Mouse (Mus musculus): ENCODE measurements around the gene Epx. TPM values are rescaled to one million over a fixed set of nuclear protein-coding genes. Genes with fewer than 3 reads are reported as not detected.

Gene Epx
- polyA plus RNA-seq, 2 experiments: 0.65 to 3.8 TPM

GRCm38 (mm10) chr11:87847884-87848283 lies 27.5 kb downstream of the Epx start:
- Histone ChIP-seq H3K4me3 (ENCODE audit: insufficient read depth in 1 of 2, low read depth in 2 of 2, low read length in 2 of 2) (no peak overlapping the region), H3K4me1 (replicated peaks; ENCODE audit: control insufficient read depth in 2 of 2, insufficient read depth in 2 of 2, low read length in 1 of 2) (0 out of 4 replicates have a peak, but pooled peaks cover 0 to 2% of the 10 kb centered on the region in 2 experiments), H3K9me3 (ENCODE audit: control insufficient read depth, low read length) (no peaks in the 10 kb centered on the region), H3K27me3 (ENCODE audit: control insufficient read depth, insufficient read depth, low read length) (no peaks in the 10 kb centered on the region), H3K36me3 (replicated peaks; ENCODE audit: control insufficient read depth, insufficient read depth, low read depth) (no peaks in the 10 kb centered on the region), H3K27ac (no peak overlapping the region), H3K9ac (replicated peaks) (no peak overlapping the region), H3K4me2 (ENCODE audit: low read depth) (no peak overlapping the region)
- no peak for TF ChIP-seq EP300 (IDR thresholded peaks at IDR 0.05; ENCODE audit: low read depth)
- TF ChIP-seq CTCF (IDR thresholded peaks at IDR 0.05; ENCODE audit: low read depth): no peak
- WGBS (ENCODE audit: insufficient replicate concordance): 57% methylated on average over 6 of the region's 6 CpGs
- no peak for ATAC-seq (ENCODE audit: insufficient read depth)
- no peak for DNase-seq (ENCODE audit: low read depth in 3 of 3, low spot score in 3 of 3)

GRCm38 (mm10) chr11:87846968-87847600 lies 28.3 kb downstream of the Epx start:
- TF ChIP-seq CTCF (IDR thresholded peaks at IDR 0.05; ENCODE audit: low read depth) (no peak), EP300 (IDR thresholded peaks at IDR 0.05; ENCODE audit: low read depth) (no peak)
- H3K36me3 ChIP-seq (replicated peaks; ENCODE audit: control insufficient read depth, insufficient read depth, low read depth): no peaks in the 10 kb centered on the region
- no peak overlapping the region for H3K4me2 ChIP-seq (ENCODE audit: low read depth)

GRCm38 (mm10) chr11:87841436-87841835 lies 33.9 kb downstream of the Epx start:
- no peak overlapping the region for H3K4me3 ChIP-seq (ENCODE audit: insufficient read depth in 1 of 2, low read depth in 2 of 2, low read length in 2 of 2)
- H3K4me1 ChIP-seq (replicated peaks; ENCODE audit: control insufficient read depth in 2 of 2, insufficient read depth in 2 of 2, low read length in 1 of 2): no peaks in the 10 kb centered on the region
- DNase-seq (ENCODE audit: low read depth in 3 of 3, low spot score in 3 of 3) (no peak), ATAC-seq (ENCODE audit: insufficient read depth) (no peak)
- no peaks in the 10 kb centered on the region for H3K36me3 ChIP-seq (replicated peaks; ENCODE audit: control insufficient read depth, insufficient read depth, low read depth)
- H3K9ac ChIP-seq (replicated peaks): no peak overlapping the region
- 55% methylated on average over 3 of the region's 3 CpGs for WGBS (ENCODE audit: insufficient replicate concordance)
- no peak overlapping the region for H3K27ac ChIP-seq
- no peaks in the 10 kb centered on the region for H3K9me3 ChIP-seq (ENCODE audit: control insufficient read depth, low read length)
- TF ChIP-seq CTCF (IDR thresholded peaks at IDR 0.05; ENCODE audit: low read depth) (no peak), EP300 (IDR thresholded peaks at IDR 0.05; ENCODE audit: low read depth) (no peak)
- H3K4me2 ChIP-seq (ENCODE audit: low read depth): no peak overlapping the region
- H3K27me3 ChIP-seq (ENCODE audit: control insufficient read depth, insufficient read depth, low read length): no peaks in the 10 kb centered on the region

More at GRCm38 (mm10) chr11:87846968-87847600, 28.3 kb downstream of the Epx start:
- H3K4me1 ChIP-seq (replicated peaks; ENCODE audit: control insufficient read depth in 2 of 2, insufficient read depth in 2 of 2, low read length in 1 of 2): no peaks in the 10 kb centered on the region
- H3K27ac ChIP-seq: no peak overlapping the region
- WGBS (ENCODE audit: insufficient replicate concordance): 69% methylated on average over 12 of the region's 12 CpGs
- H3K9ac ChIP-seq (replicated peaks): no peak overlapping the region
- no peak overlapping the region for H3K4me3 ChIP-seq (ENCODE audit: insufficient read depth in 1 of 2, low read depth in 2 of 2, low read length in 2 of 2)
- no peak for DNase-seq (ENCODE audit: low read depth in 3 of 3, low spot score in 3 of 3)
- no peaks in the 10 kb centered on the region for H3K27me3 ChIP-seq (ENCODE audit: control insufficient read depth, insufficient read depth, low read length)
- no peaks in the 10 kb centered on the region for H3K9me3 ChIP-seq (ENCODE audit: control insufficient read depth, low read length)
- ATAC-seq (ENCODE audit: insufficient read depth): no peak

- Histone ChIP-seq H3K36me3 (replicated peaks; ENCODE audit: control insufficient read depth, insufficient read depth, low read depth) (no peaks in the 10 kb centered on the region), H3K9ac (replicated peaks) (no peak overlapping the region), H3K4me2 (ENCODE audit: low read depth) (no peak overlapping the region), H3K27ac (no peak overlapping the region), H3K9me3 (ENCODE audit: control insufficient read depth, low read length) (no peaks in the 10 kb centered on the region), H3K4me3 (ENCODE audit: insufficient read depth in 1 of 2, low read depth in 2 of 2, low read length in 2 of 2) (no peak overlapping the region), H3K4me1 (replicated peaks; ENCODE audit: control insufficient read depth in 2 of 2, insufficient read depth in 2 of 2, low read length in 1 of 2) (no peaks in the 10 kb centered on the region), H3K27me3 (ENCODE audit: control insufficient read depth, insufficient read depth, low read length) (no peaks in the 10 kb centered on the region)
- TF ChIP-seq EP300 (IDR thresholded peaks at IDR 0.05; ENCODE audit: low read depth): no peak
- TF ChIP-seq CTCF (IDR thresholded peaks at IDR 0.05; ENCODE audit: low read depth): no peak
- DNase-seq (ENCODE audit: low read depth in 3 of 3, low spot score in 3 of 3) (no peak), ATAC-seq (ENCODE audit: insufficient read depth) (no peak)
- WGBS (ENCODE audit: insufficient replicate concordance): 61% methylated on average over 8 of the region's 8 CpGs
These were observed 34.7 kb downstream of the Epx start for GRCm38 (mm10) chr11:87840676-87841075.

GRCm38 (mm10) chr11:87828239-87828900 lies 47.0 kb downstream of the Epx start, which contains the start of gene Lpo:
Lpo (minus strand) TSS chr11:87828289.
- H3K4me1 ChIP-seq (replicated peaks; ENCODE audit: control insufficient read depth in 2 of 2, insufficient read depth in 2 of 2, low read length in 1 of 2): no peaks in the 10 kb centered on the region
- no peak for DNase-seq (ENCODE audit: low read depth in 3 of 3, low spot score in 3 of 3)
- ATAC-seq (ENCODE audit: insufficient read depth): no peak
- TF ChIP-seq EP300 (IDR thresholded peaks at IDR 0.05; ENCODE audit: low read depth): no peak
- TF ChIP-seq CTCF (IDR thresholded peaks at IDR 0.05; ENCODE audit: low read depth): no peak
- no peak within 1 kb of the TSS for H3K9ac ChIP-seq (replicated peaks)
- 48% methylated on average over 10 of the region's 10 CpGs for WGBS (ENCODE audit: insufficient replicate concordance)
- no peaks in the 10 kb centered on the region for H3K9me3 ChIP-seq (ENCODE audit: control insufficient read depth, low read length)
- no peak within 1 kb of the TSS for H3K27ac ChIP-seq
- H3K27me3 ChIP-seq (ENCODE audit: control insufficient read depth, insufficient read depth, low read length): no peaks in the 10 kb centered on the region
- no peaks in the 10 kb centered on the region for H3K36me3 ChIP-seq (replicated peaks; ENCODE audit: control insufficient read depth, insufficient read depth, low read depth)
- H3K4me2 ChIP-seq (ENCODE audit: low read depth): no peak within 1 kb of the TSS
- H3K4me3 ChIP-seq (ENCODE audit: insufficient read depth in 1 of 2, low read depth in 2 of 2, low read length in 2 of 2): no peak within 1 kb of the TSS
